Mouse (Mus musculus) bone marrow macrophage, adult 2 months (primary cell): ENCODE measurements around the gene Exph5. TPM values are rescaled to one million over a fixed set of nuclear protein-coding genes. Genes with fewer than 3 reads are reported as not detected.

ENCODE experiments used
- H3K27ac ChIP-seq: 2 replicates; pipeline ENCODE4 v1.5.1; 2012; ENCODE audit warnings: low read depth, low read length; ENCODE audit not compliant: insufficient read depth
- H3K4me1 ChIP-seq: 2 replicates; pipeline ENCODE4 v1.6.1; 2012; ENCODE audit warnings: low read length; ENCODE audit not compliant: control insufficient read depth, insufficient read depth
- H3K4me3 ChIP-seq: 2 replicates; pipeline ENCODE4 v1.5.1; 2012; ENCODE audit warnings: mild to moderate bottlenecking, low read length, moderate library complexity; ENCODE audit not compliant: insufficient read depth
- CTCF ChIP-seq: IDR thresholded peaks from 2 replicates; pipeline ENCODE4 v1.5.1; 2012; ENCODE audit warnings: low read depth, mild to moderate bottlenecking, low read length, moderate library complexity
- POLR2A ChIP-seq: IDR thresholded peaks from 2 replicates; pipeline ENCODE4 v1.6.1; 2012; ENCODE audit warnings: mild to moderate bottlenecking, low read depth, low read length, borderline replicate concordance
- polyA plus RNA-seq: library from polyadenylated mRNA; stranded (reverse); fragments of >200 nt; gene quantifications from 2 replicates; pipeline ENCODE4 v1.2.4, GENCODE M21; 2012; ENCODE audit not compliant: missing spikeins, insufficient read depth, insufficient read length

Exph5 gene
- polyA plus RNA-seq, 1 experiment = not detected

GRCm38 (mm10) chr9:53335131-53335530, 33.7 kb downstream of the Exph5 start:
- Histone ChIP-seq H3K27ac (no peak overlapping the region), H3K4me1 (no peaks in the 10 kb centered on the region), H3K4me3 (no peak overlapping the region)
- TF ChIP-seq POLR2A (no peak), CTCF (no peak)

- Histone ChIP-seq H3K4me3 (no peak overlapping the region), H3K27ac (no peak overlapping the region), H3K4me1 (0 out of 2 replicates have a peak, but pooled peaks cover 2% of the 10 kb centered on the region)
- no peak for TF ChIP-seq POLR2A
- no peak for TF ChIP-seq CTCF
Measured at GRCm38 (mm10) chr9:53339603-53340002, 38.1 kb downstream of the Exph5 start.

- H3K27ac ChIP-seq = no peak overlapping the region
- H3K4me1 ChIP-seq = 0 out of 2 replicates have a peak, but pooled peaks cover 2% of the 10 kb centered on the region
- H3K4me3 ChIP-seq = peak overlapping the region; percentile 54; the same call in 1 of the 2 replicates
- TF ChIP-seq POLR2A (no peak), CTCF (no peak)
Measured at GRCm38 (mm10) chr9:53340328-53340916, 39.0 kb downstream of the Exph5 start.

DNA sequence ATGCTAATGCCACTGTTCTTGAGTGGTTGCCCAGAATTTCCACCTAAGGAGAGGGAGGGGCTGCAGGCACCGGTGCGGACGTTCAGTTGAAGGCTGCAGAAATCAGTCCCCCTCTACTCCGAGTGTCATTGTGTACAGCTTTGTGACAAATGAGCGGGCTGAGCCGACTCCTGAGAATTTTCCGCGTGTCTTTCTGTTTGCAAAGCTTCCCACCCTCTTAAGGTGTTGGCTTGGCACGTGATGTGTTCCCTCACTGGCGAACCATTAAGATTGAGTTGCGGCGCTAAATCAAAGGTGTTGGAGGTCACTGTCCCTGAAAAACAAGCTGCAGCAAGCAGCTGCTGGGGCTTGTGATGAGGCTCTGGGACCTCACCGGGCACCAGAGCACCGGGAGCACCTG, 39.5 kb downstream of the Exph5 start:
- Histone ChIP-seq H3K4me3 (peak overlapping the region; percentile 54), H3K4me1 (0 out of 2 replicates have a peak, but pooled peaks cover 2% of the 10 kb centered on the region), H3K27ac (no peak overlapping the region)
- no peak for TF ChIP-seq POLR2A

DNA sequence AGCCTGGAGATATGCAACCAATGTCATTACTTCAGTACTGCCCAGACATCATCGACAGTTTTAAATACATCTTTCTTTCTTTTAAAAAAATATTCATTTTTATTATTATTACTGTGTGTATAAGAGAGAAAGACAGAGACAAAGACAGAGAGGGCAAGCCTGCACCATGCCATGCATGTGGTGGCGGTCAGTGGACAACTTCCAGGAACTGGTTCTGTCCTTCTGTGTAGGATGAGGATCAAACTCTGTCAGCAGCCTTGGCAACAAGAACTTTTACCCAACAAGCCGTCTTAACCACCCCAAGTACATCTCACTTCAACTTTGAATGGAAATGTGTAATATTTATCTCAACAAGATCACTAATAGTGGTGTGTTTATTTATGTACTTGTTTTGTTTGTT, 40.5 kb downstream of the Exph5 start:
- TF ChIP-seq POLR2A (no peak), CTCF (no peak)
- H3K4me3 ChIP-seq = no peak overlapping the region
- H3K27ac ChIP-seq = no peak overlapping the region
- 0 out of 2 replicates have a peak, but pooled peaks cover 2% of the 10 kb centered on the region for H3K4me1 ChIP-seq

DNA sequence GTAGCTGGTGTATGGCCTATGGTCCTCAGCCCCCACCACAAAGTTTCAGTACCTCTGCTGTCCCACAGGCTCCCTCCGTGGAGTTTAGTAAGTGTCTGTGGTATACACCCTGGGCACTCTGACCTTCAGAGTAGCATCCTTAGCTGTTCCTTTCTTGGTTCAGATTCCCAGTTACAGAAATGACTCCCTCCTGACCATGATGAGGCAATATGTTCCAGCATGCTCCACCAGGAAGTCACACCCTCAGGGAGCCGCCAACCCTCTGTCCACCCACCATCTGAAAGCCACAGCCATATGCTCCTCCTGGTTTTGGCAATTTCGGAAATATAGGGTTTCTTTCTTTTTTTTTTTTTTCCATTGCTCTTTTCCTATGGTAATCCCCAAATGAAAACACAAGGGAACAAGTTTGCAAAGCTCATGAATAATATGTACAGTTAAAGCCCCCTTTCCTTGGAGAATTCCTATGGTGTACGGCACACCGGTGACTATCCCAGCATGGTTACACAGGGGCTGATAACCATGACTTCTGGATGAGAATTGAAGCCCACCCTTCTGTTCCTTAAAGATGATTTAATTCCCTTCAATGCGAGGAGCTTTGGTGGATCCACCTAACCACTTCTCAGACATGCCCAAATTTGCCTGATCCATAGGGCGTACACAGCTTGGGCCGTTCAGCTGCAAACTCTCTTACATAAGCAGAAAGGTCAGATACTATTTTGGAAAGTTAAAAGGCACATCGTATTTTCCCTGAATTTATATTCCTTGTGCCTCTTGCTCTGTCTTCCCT, 43.4 kb downstream of the Exph5 start:
- H3K4me1 ChIP-seq = 0 out of 2 replicates have a peak, but pooled peaks cover 2% of the 10 kb centered on the region
- no peak overlapping the region for H3K4me3 ChIP-seq
- no peak overlapping the region for H3K27ac ChIP-seq
- TF ChIP-seq CTCF (no peak), POLR2A (no peak)

- TF ChIP-seq CTCF = no peak
- TF ChIP-seq POLR2A = no peak
- 0 out of 2 replicates have a peak, but pooled peaks cover 2% of the 10 kb centered on the region for H3K4me1 ChIP-seq
- H3K4me3 ChIP-seq = no peak overlapping the region
- H3K27ac ChIP-seq = no peak overlapping the region
Measured at GRCm38 (mm10) chr9:53345728-53346127, 44.3 kb downstream of the Exph5 start.

DNA sequence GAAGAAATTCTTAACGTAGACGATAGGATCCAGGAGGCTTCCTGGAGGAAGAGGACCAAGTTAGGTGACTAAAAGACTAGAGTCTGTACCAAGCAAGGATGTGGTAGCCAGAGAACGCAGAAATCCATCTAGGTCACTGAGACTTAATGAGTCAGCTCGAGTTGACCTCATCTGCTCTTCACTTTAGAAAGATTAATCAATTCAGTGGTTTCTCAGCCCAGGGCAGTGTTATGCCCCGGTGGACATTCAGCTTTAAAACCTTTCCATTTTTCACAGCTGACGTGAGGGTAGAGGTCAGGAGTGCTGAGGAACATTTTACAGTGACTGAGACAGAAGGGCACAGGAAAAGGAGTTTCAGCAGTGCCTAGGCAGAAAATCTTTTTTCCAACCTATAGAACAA, 44.9 kb downstream of the Exph5 start:
- Histone ChIP-seq H3K4me1 (0 out of 2 replicates have a peak, but pooled peaks cover 2% of the 10 kb centered on the region), H3K27ac (no peak overlapping the region), H3K4me3 (no peak overlapping the region)
- TF ChIP-seq CTCF = no peak
- no peak for TF ChIP-seq POLR2A

DNA sequence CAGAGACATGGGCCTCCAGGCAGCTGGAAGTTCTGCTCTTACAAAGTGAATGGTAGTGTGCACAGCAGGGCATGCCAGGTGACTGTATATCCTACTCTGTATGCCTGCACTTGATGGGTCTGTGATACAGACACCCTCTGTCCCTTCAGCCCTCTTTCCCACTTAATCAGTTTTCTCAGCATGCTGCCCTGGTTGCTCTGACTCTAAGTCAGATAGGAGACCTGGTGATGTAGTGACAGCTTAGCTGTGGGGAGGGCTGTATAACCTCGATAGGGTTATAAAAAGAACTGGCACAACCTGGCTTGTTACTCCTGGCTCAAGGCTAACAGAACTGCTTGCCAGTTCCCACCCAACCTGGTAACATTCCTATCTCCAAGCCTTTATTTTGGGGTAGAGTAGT, 47.7 kb downstream of the Exph5 start:
- Histone ChIP-seq H3K4me3 (no peak overlapping the region), H3K27ac (no peak overlapping the region), H3K4me1 (0 out of 2 replicates have a peak, but pooled peaks cover 2% of the 10 kb centered on the region)
- TF ChIP-seq POLR2A (no peak), CTCF (no peak)

GRCm38 (mm10) chr9:53350331-53350730, 48.9 kb downstream of the Exph5 start:
- H3K27ac ChIP-seq = no peak overlapping the region
- TF ChIP-seq CTCF (no peak), POLR2A (no peak)
- H3K4me1 ChIP-seq = no peaks in the 10 kb centered on the region
- no peak overlapping the region for H3K4me3 ChIP-seq

DNA sequence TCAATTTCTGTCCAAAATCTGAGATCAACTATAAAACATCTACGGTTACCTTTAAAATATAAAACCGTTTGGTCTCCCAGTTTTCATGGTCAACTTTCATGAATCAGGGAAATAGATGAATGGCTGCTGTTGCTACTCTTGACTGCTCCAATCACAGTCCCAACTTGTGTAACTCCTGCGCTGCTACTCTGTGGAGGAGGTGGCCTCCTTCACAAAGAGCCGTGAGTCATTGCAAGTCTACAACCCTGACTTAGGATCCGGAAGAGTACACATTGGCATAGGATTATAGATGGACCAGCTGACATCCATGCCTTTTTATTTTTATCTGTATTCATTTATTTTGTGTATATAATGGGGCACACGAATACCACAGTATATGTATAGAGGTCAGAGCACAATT, 50.4 kb downstream of the Exph5 start:
- Histone ChIP-seq H3K27ac (no peak overlapping the region), H3K4me3 (no peak overlapping the region), H3K4me1 (no peaks in the 10 kb centered on the region)
- TF ChIP-seq CTCF (no peak), POLR2A (no peak)
